Mouse (Mus musculus) stomach, embryonic 14.5 days (tissue): ENCODE data around the gene Mad2l2. TPM values are rescaled to one million over a fixed set of nuclear protein-coding genes. Genes with fewer than 3 reads are reported as not detected.

Experiments
- ATAC-seq: fragments of 200-750 bp; cut with Nextera tagmentation; 2 replicates; pipeline ENCODE4 v1.8.0; 2017; ENCODE audit warnings: low read depth, moderate TSS enrichment; ENCODE audit not compliant: insufficient number of reproducible peaks, insufficient read depth, low FRiP score
- H3K27ac ChIP-seq: fragments of 300-500 bp; sonication (generic); 2 replicates; pipeline ENCODE4 v1.5.1; 2014; ENCODE audit warnings: mild to moderate bottlenecking, low read length, moderate library complexity, mixed read lengths
- H3K27me3 ChIP-seq: fragments of 300-500 bp; sonication (generic); 2 replicates; pipeline ENCODE4 v1.6.1; 2014; ENCODE audit warnings: low read length, control low read depth, mixed read lengths; ENCODE audit not compliant: control insufficient read depth, insufficient read depth
- H3K36me3 ChIP-seq: fragments of 300-500 bp; sonication (generic); 2 replicates; pipeline ENCODE4 v1.6.1; 2014; ENCODE audit warnings: mild to moderate bottlenecking, control low read depth, low read length, moderate library complexity, mixed read lengths; ENCODE audit not compliant: control insufficient read depth, insufficient read depth
- H3K4me1 ChIP-seq: fragments of 300-500 bp; sonication (generic); 2 replicates; pipeline ENCODE4 v1.6.1; 2014; ENCODE audit warnings: low read length, control low read depth, mixed read lengths; ENCODE audit not compliant: control insufficient read depth, insufficient read depth
- H3K4me2 ChIP-seq: fragments of 300-500 bp; sonication (generic); replicated peaks from 2 replicates; pipeline ENCODE4 v1.6.1; 2014; ENCODE audit warnings: low read depth, low read length, control low read depth
- H3K4me3 ChIP-seq: fragments of 300-500 bp; sonication (generic); 2 replicates; pipeline ENCODE4 v1.5.1; 2014; ENCODE audit warnings: low read depth, low read length, control low read depth
- H3K9ac ChIP-seq: fragments of 300-500 bp; sonication (generic); replicated peaks from 2 replicates; pipeline ENCODE4 v1.6.1; 2014; ENCODE audit warnings: low read depth, mild to moderate bottlenecking, control low read depth, low read length, moderate library complexity, mixed read lengths
- H3K9me3 ChIP-seq: fragments of 300-500 bp; sonication (generic); 2 replicates; pipeline ENCODE4 v1.6.1; 2016; ENCODE audit warnings: low read depth, low read length, control low read depth; ENCODE audit not compliant: control insufficient read depth
- WGBS: fragments of 180-500 bp; shearing (Covaris S2); extraction: QIAGEN DNeasy Blood & Tissue Kit; methylation state at CpG from one replicate; pipeline ENCODE4 v1.1.7; 2014; 5-methylcytosine and 5-hydroxymethylcytosine counted together
- polyA plus RNA-seq: library from polyadenylated mRNA; unstranded; fragments of >200 nt; fragmentation: Nextera tagmentation; extraction: Ambion mirVana; gene quantifications from 2 replicates; pipeline ENCODE4 v1.2.1, GENCODE M21; 2014

Gene Mad2l2
- polyA plus RNA-seq, 1 experiment from 2014 or later, result 51.2 TPM

GRCm38 (mm10) chr4:148165551-148165950, 35.4 kb downstream of the Mad2l2 start:
- no peak for ATAC-seq
- Histone ChIP-seq H3K4me1 (no peaks in the 10 kb centered on the region), H3K4me3 (no peak overlapping the region), H3K36me3 (no peaks in the 10 kb centered on the region), H3K9ac (no peak overlapping the region), H3K27me3 (peaks cover 48% of the 10 kb centered on the region), H3K27ac (no peak overlapping the region), H3K4me2 (no peak overlapping the region), H3K9me3 (no peaks in the 10 kb centered on the region)
- 8% methylated on average over 17 of the region's 17 CpGs for WGBS

- no peaks in the 10 kb centered on the region for H3K36me3 ChIP-seq
- no peak overlapping the region for H3K4me2 ChIP-seq
- H3K9me3 ChIP-seq, result no peaks in the 10 kb centered on the region
- no peaks in the 10 kb centered on the region for H3K4me1 ChIP-seq
- H3K4me3 ChIP-seq, result no peak overlapping the region
- no peak for ATAC-seq
- WGBS, result 11% methylated on average over 10 of the region's 10 CpGs
- H3K27ac ChIP-seq, result no peak overlapping the region
- peaks cover 44% of the 10 kb centered on the region for H3K27me3 ChIP-seq
- no peak overlapping the region for H3K9ac ChIP-seq
Observed at GRCm38 (mm10) chr4:148166431-148166830, 36.2 kb downstream of the Mad2l2 start.

- H3K4me2 ChIP-seq, result no peak overlapping the region
- H3K4me3 ChIP-seq, result no peak overlapping the region
- WGBS, result 18% methylated on average over 4 of the region's 4 CpGs
- H3K9ac ChIP-seq, result no peak overlapping the region
- peaks cover 46% of the 10 kb centered on the region for H3K27me3 ChIP-seq
- H3K4me1 ChIP-seq, result no peaks in the 10 kb centered on the region
- H3K27ac ChIP-seq, result no peak overlapping the region
- no peaks in the 10 kb centered on the region for H3K36me3 ChIP-seq
- H3K9me3 ChIP-seq, result no peaks in the 10 kb centered on the region
- no peak for ATAC-seq
Observed at GRCm38 (mm10) chr4:148166986-148167385, 36.8 kb downstream of the Mad2l2 start.

- no peak overlapping the region for H3K4me2 ChIP-seq
- H3K27ac ChIP-seq, result no peak overlapping the region
- H3K4me3 ChIP-seq, result no peak overlapping the region
- ATAC-seq, result no peak
- no peaks in the 10 kb centered on the region for H3K4me1 ChIP-seq
- H3K9me3 ChIP-seq, result no peaks in the 10 kb centered on the region
- H3K27me3 ChIP-seq, result peaks cover 51% of the 10 kb centered on the region
- H3K9ac ChIP-seq, result no peak overlapping the region
- H3K36me3 ChIP-seq, result no peaks in the 10 kb centered on the region
- 24% methylated on average over 7 of the region's 7 CpGs for WGBS
Observed at GRCm38 (mm10) chr4:148168287-148168686, 38.1 kb downstream of the Mad2l2 start.

- Histone ChIP-seq H3K36me3 (no peaks in the 10 kb centered on the region), H3K9ac (no peak overlapping the region), H3K9me3 (no peaks in the 10 kb centered on the region), H3K27ac (no peak overlapping the region), H3K27me3 (peaks cover 50% of the 10 kb centered on the region), H3K4me2 (no peak overlapping the region), H3K4me1 (no peaks in the 10 kb centered on the region; the same call in 1 of the 2 replicates), H3K4me3 (no peak overlapping the region)
- 29% methylated on average over 15 of the region's 15 CpGs for WGBS
- ATAC-seq, result no peak
Observed at GRCm38 (mm10) chr4:148169586-148169985, 39.4 kb downstream of the Mad2l2 start.

GRCm38 (mm10) chr4:148170842-148171241, 40.7 kb downstream of the Mad2l2 start:
- Histone ChIP-seq H3K36me3 (no peaks in the 10 kb centered on the region), H3K27ac (no peak overlapping the region), H3K4me1 (no peaks in the 10 kb centered on the region; the same call in 1 of the 2 replicates), H3K27me3 (peaks cover 47% of the 10 kb centered on the region), H3K4me3 (no peak overlapping the region), H3K4me2 (no peak overlapping the region), H3K9ac (no peak overlapping the region), H3K9me3 (no peaks in the 10 kb centered on the region)
- ATAC-seq, result no peak
- WGBS, result 3% methylated on average over 2 of the region's 2 CpGs

GRCm38 (mm10) chr4:148171261-148171660, 41.1 kb downstream of the Mad2l2 start:
- H3K9ac ChIP-seq, result no peak overlapping the region
- no peak overlapping the region for H3K4me2 ChIP-seq
- no peak overlapping the region for H3K27ac ChIP-seq
- WGBS, result 36% methylated on average over 3 of the region's 3 CpGs
- H3K36me3 ChIP-seq, result no peaks in the 10 kb centered on the region
- no peaks in the 10 kb centered on the region for H3K9me3 ChIP-seq
- no peak overlapping the region for H3K4me3 ChIP-seq
- no peaks in the 10 kb centered on the region; the same call in 1 of the 2 replicates for H3K4me1 ChIP-seq
- H3K27me3 ChIP-seq, result peaks cover 47% of the 10 kb centered on the region
- no peak for ATAC-seq

GRCm38 (mm10) chr4:148173811-148174494, 43.8 kb downstream of the Mad2l2 start:
- no peak overlapping the region for H3K9ac ChIP-seq
- no peaks in the 10 kb centered on the region; the same call in 1 of the 2 replicates for H3K4me1 ChIP-seq
- H3K36me3 ChIP-seq, result no peaks in the 10 kb centered on the region
- 2% methylated on average over 30 of the region's 30 CpGs for WGBS
- H3K4me2 ChIP-seq, result no peak overlapping the region
- H3K27ac ChIP-seq, result no peak overlapping the region
- H3K9me3 ChIP-seq, result no peaks in the 10 kb centered on the region
- no peak overlapping the region for H3K4me3 ChIP-seq
- peaks cover 42% of the 10 kb centered on the region for H3K27me3 ChIP-seq
- ATAC-seq, result no peak

- no peaks in the 10 kb centered on the region; the same call in 1 of the 2 replicates for H3K4me1 ChIP-seq
- H3K9ac ChIP-seq, result no peak overlapping the region
- WGBS, result 19% methylated on average over 12 of the region's 12 CpGs
- no peak overlapping the region for H3K4me3 ChIP-seq
- H3K4me2 ChIP-seq, result no peak overlapping the region
- no peaks in the 10 kb centered on the region for H3K36me3 ChIP-seq
- ATAC-seq, result no peak
- H3K27me3 ChIP-seq, result peaks cover 42% of the 10 kb centered on the region
- no peak overlapping the region for H3K27ac ChIP-seq
- no peaks in the 10 kb centered on the region for H3K9me3 ChIP-seq
Observed at GRCm38 (mm10) chr4:148174495-148174862, 44.3 kb downstream of the Mad2l2 start.
